Mouse (Mus musculus): ENCODE measurements at regions not wholly inside any gene's neighbourhood (a gene's known extent, or its start where the extent isn't known, plus 50 kb on each side); places are given as distances from the start of the nearest gene placed in this dataset.

GRCm38 (mm10) chr4:34498325-34498724 is 52.4 kb upstream of the Akirin2 start:
- no peak for DNase-seq (ENCODE audit: low read depth)

GRCm38 (mm10) chr4:34498781-34499180 is 52.0 kb upstream of the Akirin2 start:
- no peak for DNase-seq (ENCODE audit: low read depth)

- DNase-seq (ENCODE audit: low read depth): no peak
These were observed 51.0 kb upstream of the Akirin2 start for GRCm38 (mm10) chr4:34499731-34500130.
